Comparison of ENCODE assay signal across 8 mouse cellular contexts in genomic region chr17:46771616-46772015, GRCm38 (mm10). TPM values are rescaled to one million over a fixed set of nuclear protein-coding genes. Genes with fewer than 3 reads are reported as not detected.
DNase-seq lines count a peak whose midpoint lies in the region; ATAC-seq lines count a peak whose summit lies in the region.

No protein-coding gene starts in this region.

- H3K4me3 ChIP-seq in kidney, embryonic 15.5 days (replicated peaks): peak overlapping the region; percentile 96
- peak overlapping the region; percentile 84 for H3K4me3 ChIP-seq in embryonic facial prominence, embryonic 11.5 days (ENCODE audit: low read depth, low read length)
- H3K4me3 ChIP-seq in hindbrain, embryonic 13.5 days: peak overlapping the region; percentile 83
- peak overlapping the region; percentile 90 for H3K4me3 ChIP-seq in midbrain, embryonic 13.5 days (replicated peaks)

- H3K4me2 ChIP-seq in kidney, embryonic 15.5 days: peak overlapping the region; percentile 75
- H3K4me2 ChIP-seq in embryonic facial prominence, embryonic 11.5 days (ENCODE audit: low read depth, low read length): peak overlapping the region; percentile 93
- H3K4me2 ChIP-seq in hindbrain, embryonic 13.5 days: peak overlapping the region; percentile 95
- peak overlapping the region; percentile 96 for H3K4me2 ChIP-seq in midbrain, embryonic 13.5 days (replicated peaks)

- DNase-seq in kidney, postnatal 36 days: no peak
- DNase-seq in embryonic facial prominence, embryonic 11.5 days (ENCODE audit: low spot score): no peak
- DNase-seq in layer of hippocampus, postnatal 25 days (ENCODE audit: extremely low spot score in 1 of 2, low spot score in 1 of 2): no peak
- no peak for DNase-seq in layer of hippocampus, adult 18-20 months (ENCODE audit: low spot score in 2 of 2)

- peaks cover 24% of the 10 kb centered on the region for H3K4me1 ChIP-seq in kidney, embryonic 15.5 days
- H3K4me1 ChIP-seq in embryonic facial prominence, embryonic 11.5 days (ENCODE audit: control insufficient read depth, insufficient read depth, low read length): no peaks in the 10 kb centered on the region; the same call in 1 of the 2 replicates
- H3K4me1 ChIP-seq in hindbrain, embryonic 13.5 days (replicated peaks): peaks cover 20% of the 10 kb centered on the region
- peaks cover 23% of the 10 kb centered on the region for H3K4me1 ChIP-seq in midbrain, embryonic 13.5 days (replicated peaks)

- peak overlapping the region; percentile 94; the same call in 1 of the 2 replicates for H3K27ac ChIP-seq in kidney, embryonic 15.5 days
- no peak overlapping the region for H3K27ac ChIP-seq in embryonic facial prominence, embryonic 11.5 days (replicated peaks; ENCODE audit: low read depth, low read length)
- peak overlapping the region; percentile 80 for H3K27ac ChIP-seq in hindbrain, embryonic 13.5 days
- 0 out of 2 replicates have a peak overlapping the region, but pooled peaks have one; percentile 77 for H3K27ac ChIP-seq in midbrain, embryonic 13.5 days

- no peaks in the 10 kb centered on the region for H3K27me3 ChIP-seq in kidney, embryonic 15.5 days
- no peaks in the 10 kb centered on the region for H3K27me3 ChIP-seq in embryonic facial prominence, embryonic 11.5 days (ENCODE audit: control insufficient read depth, insufficient read depth, low read length)
- H3K27me3 ChIP-seq in hindbrain, embryonic 13.5 days: no peaks in the 10 kb centered on the region
- H3K27me3 ChIP-seq in midbrain, embryonic 13.5 days: no peaks in the 10 kb centered on the region

- peaks cover 27% of the 10 kb centered on the region for H3K36me3 ChIP-seq in kidney, embryonic 15.5 days
- H3K36me3 ChIP-seq in embryonic facial prominence, embryonic 11.5 days (replicated peaks; ENCODE audit: control insufficient read depth, insufficient read depth, low read depth, low read length): peaks cover 6% of the 10 kb centered on the region
- H3K36me3 ChIP-seq in hindbrain, embryonic 13.5 days: peaks cover 26% of the 10 kb centered on the region
- peaks cover 27% of the 10 kb centered on the region for H3K36me3 ChIP-seq in midbrain, embryonic 13.5 days

- no peak for ATAC-seq in kidney, embryonic 15.5 days (replicated peaks; ENCODE audit: low FRiP score)
- ATAC-seq in embryonic facial prominence, embryonic 11.5 days (replicated peaks; ENCODE audit: insufficient number of reproducible peaks, low FRiP score, low TSS enrichment, low read depth): no peak
- ATAC-seq in hindbrain, embryonic 13.5 days (ENCODE audit: low FRiP score): no peak
- no peak for ATAC-seq in midbrain, embryonic 13.5 days
- no peak for ATAC-seq in inflammation-experienced regulatory T-cells, adult 6 months

- 0 out of 2 replicates have a peak overlapping the region, but pooled peaks have one; percentile 93 for H3K9ac ChIP-seq in kidney, embryonic 15.5 days
- peak overlapping the region; percentile 86 for H3K9ac ChIP-seq in embryonic facial prominence, embryonic 11.5 days (replicated peaks; ENCODE audit: low read length)
- H3K9ac ChIP-seq in hindbrain, embryonic 13.5 days: peak overlapping the region; percentile 85; the same call in 1 of the 2 replicates
- H3K9ac ChIP-seq in midbrain, embryonic 13.5 days (replicated peaks): peak overlapping the region; percentile 88

- no peaks in the 10 kb centered on the region for H3K9me3 ChIP-seq in kidney, embryonic 15.5 days (replicated peaks)
- H3K9me3 ChIP-seq in embryonic facial prominence, embryonic 11.5 days (replicated peaks; ENCODE audit: control insufficient read depth, low read length): no peaks in the 10 kb centered on the region
- H3K9me3 ChIP-seq in hindbrain, embryonic 13.5 days: no peaks in the 10 kb centered on the region
- no peaks in the 10 kb centered on the region for H3K9me3 ChIP-seq in midbrain, embryonic 13.5 days

- WGBS in kidney, embryonic 15.5 days: 61% methylated on average over 17 of the region's 17 CpGs
- 59% methylated on average over 17 of the region's 17 CpGs for WGBS in embryonic facial prominence, embryonic 11.5 days
- 71% methylated on average over 17 of the region's 17 CpGs for WGBS in hindbrain, embryonic 13.5 days
- 70% methylated on average over 17 of the region's 17 CpGs for WGBS in midbrain, embryonic 13.5 days

RNA-seq across cellular contexts. Expression of gene 2310039H08Rik, which starts 0.8 kb away (rescaled TPM):
- polyA plus RNA-seq in kidney, embryonic 15.5 days (2015; fragmentation: Nextera tagmentation; extraction: Ambion mirVana): 75.6 and 80.0 TPM in 2 replicates
- polyA plus RNA-seq in embryonic facial prominence, embryonic 11.5 days (2014; fragmentation: Nextera tagmentation; extraction: Ambion mirVana): 54.1 and 56.0 TPM in 2 replicates
- polyA plus RNA-seq in hindbrain, embryonic 13.5 days (2015; fragmentation: Nextera tagmentation; extraction: Ambion mirVana): 49.4 and 58.4 TPM in 2 replicates
- 53.4 and 54.0 TPM in 2 replicates for polyA plus RNA-seq in midbrain, embryonic 13.5 days (2015; fragmentation: Nextera tagmentation; extraction: Ambion mirVana)
- total RNA-seq in layer of hippocampus, postnatal 25 days (2021): 10 to 100 TPM in 1 of 2 experiments, 1 to 10 TPM in 1; 7.5 to 10.5 TPM
- total RNA-seq in layer of hippocampus, adult 18-20 months (2021): 1 to 10 TPM; 4.9 to 8.3 TPM
- 10 to 100 TPM; 16.4 to 17.9 (median 17.3) TPM for polyA plus RNA-seq in inflammation-experienced regulatory T-cells, adult 6 months (2017; shearing (Covaris generic))

RNA-seq across cellular contexts. Expression of gene Ptcra, which starts 8.1 kb away (rescaled TPM):
- polyA plus RNA-seq in kidney, embryonic 15.5 days (2015; fragmentation: Nextera tagmentation; extraction: Ambion mirVana): 0.33 and 0.64 TPM in 2 replicates
- 0.32 and 0.49 TPM in 2 replicates for polyA plus RNA-seq in embryonic facial prominence, embryonic 11.5 days (2014; fragmentation: Nextera tagmentation; extraction: Ambion mirVana)
- polyA plus RNA-seq in hindbrain, embryonic 13.5 days (2015; fragmentation: Nextera tagmentation; extraction: Ambion mirVana): 0.26 and 0.40 TPM in 2 replicates
- 0.24 and 0.46 TPM in 2 replicates for polyA plus RNA-seq in midbrain, embryonic 13.5 days (2015; fragmentation: Nextera tagmentation; extraction: Ambion mirVana)
- total RNA-seq in layer of hippocampus, postnatal 25 days (2021): not detected
- under 1 TPM in 1 of 2 experiments, not detected in 1; 0.25 TPM for total RNA-seq in layer of hippocampus, adult 18-20 months (2021)
- polyA plus RNA-seq in inflammation-experienced regulatory T-cells, adult 6 months (2017; shearing (Covaris generic)): under 1 TPM in 2 of 3 experiments, not detected in 1; 0.44 to 0.47 TPM

RNA-seq across cellular contexts. Expression of gene Rpl7l1, which starts 10.9 kb away (rescaled TPM):
- polyA plus RNA-seq in kidney, embryonic 15.5 days (2015; fragmentation: Nextera tagmentation; extraction: Ambion mirVana): 179 and 189 TPM in 2 replicates
- 198 and 207 TPM in 2 replicates for polyA plus RNA-seq in embryonic facial prominence, embryonic 11.5 days (2014; fragmentation: Nextera tagmentation; extraction: Ambion mirVana)
- 92.8 and 113 TPM in 2 replicates for polyA plus RNA-seq in hindbrain, embryonic 13.5 days (2015; fragmentation: Nextera tagmentation; extraction: Ambion mirVana)
- polyA plus RNA-seq in midbrain, embryonic 13.5 days (2015; fragmentation: Nextera tagmentation; extraction: Ambion mirVana): 119 and 125 TPM in 2 replicates
- total RNA-seq in layer of hippocampus, postnatal 25 days (2021): 10 to 100 TPM; 51.4 to 53.8 TPM
- total RNA-seq in layer of hippocampus, adult 18-20 months (2021): 10 to 100 TPM; 49.0 to 55.9 TPM
- polyA plus RNA-seq in inflammation-experienced regulatory T-cells, adult 6 months (2017; shearing (Covaris generic)): 100 to 1,000 TPM; 120 to 149 (median 139) TPM

RNA-seq across cellular contexts. Expression of gene Cnpy3, which starts 19.6 kb away (rescaled TPM):
- 79.3 and 83.5 TPM in 2 replicates for polyA plus RNA-seq in kidney, embryonic 15.5 days (2015; fragmentation: Nextera tagmentation; extraction: Ambion mirVana)
- polyA plus RNA-seq in embryonic facial prominence, embryonic 11.5 days (2014; fragmentation: Nextera tagmentation; extraction: Ambion mirVana): 52.2 and 55.1 TPM in 2 replicates
- 66.1 and 67.1 TPM in 2 replicates for polyA plus RNA-seq in hindbrain, embryonic 13.5 days (2015; fragmentation: Nextera tagmentation; extraction: Ambion mirVana)
- polyA plus RNA-seq in midbrain, embryonic 13.5 days (2015; fragmentation: Nextera tagmentation; extraction: Ambion mirVana): 55.7 and 59.8 TPM in 2 replicates
- total RNA-seq in layer of hippocampus, postnatal 25 days (2021): 10 to 100 TPM; 62.3 to 68.2 TPM
- total RNA-seq in layer of hippocampus, adult 18-20 months (2021): 10 to 100 TPM; 66.6 to 71.8 TPM
- 10 to 100 TPM; 19.1 to 36.3 (median 27.8) TPM for polyA plus RNA-seq in inflammation-experienced regulatory T-cells, adult 6 months (2017; shearing (Covaris generic))

RNA-seq across cellular contexts. Expression of gene Gnmt, which starts 42.6 kb away (rescaled TPM):
- polyA plus RNA-seq in kidney, embryonic 15.5 days (2015; fragmentation: Nextera tagmentation; extraction: Ambion mirVana): 1.5 and 2.8 TPM in 2 replicates
- 0.35 and 0.62 TPM in 2 replicates for polyA plus RNA-seq in embryonic facial prominence, embryonic 11.5 days (2014; fragmentation: Nextera tagmentation; extraction: Ambion mirVana)
- polyA plus RNA-seq in hindbrain, embryonic 13.5 days (2015; fragmentation: Nextera tagmentation; extraction: Ambion mirVana): 0.90 and 1.5 TPM in 2 replicates
- polyA plus RNA-seq in midbrain, embryonic 13.5 days (2015; fragmentation: Nextera tagmentation; extraction: Ambion mirVana): 0.80 and 0.81 TPM in 2 replicates
- under 1 TPM in 1 of 2 experiments, not detected in 1; 0.68 TPM for total RNA-seq in layer of hippocampus, postnatal 25 days (2021)
- 1 to 10 TPM in 1 of 2 experiments, not detected in 1; 1.1 TPM for total RNA-seq in layer of hippocampus, adult 18-20 months (2021)
- 1 to 10 TPM in 1 of 3 experiments, under 1 TPM in 2; 0.40 to 2.3 (median 0.72) TPM for polyA plus RNA-seq in inflammation-experienced regulatory T-cells, adult 6 months (2017; shearing (Covaris generic))
